Mouse (Mus musculus) liver, embryonic 16.5 days (tissue): ENCODE results near the gene Mybphl. TPM values are rescaled to one million over a fixed set of nuclear protein-coding genes. Genes with fewer than 3 reads are reported as not detected.

Source experiments
- ATAC-seq: fragments of 200-750 bp; cut with Nextera tagmentation; 2 replicates; pipeline ENCODE4 v1.8.0; 2017; ENCODE audit warnings: low read depth, mild to moderate bottlenecking, moderate number of reproducible peaks, moderate library complexity
- H3K27ac ChIP-seq: fragments of 300-500 bp; sonication (generic); 2 replicates; pipeline ENCODE4 v1.5.1; 2014; ENCODE audit warnings: mild to moderate bottlenecking, low read length
- H3K27me3 ChIP-seq: fragments of 300-500 bp; sonication (generic); 2 replicates; pipeline ENCODE4 v1.6.1; 2014; ENCODE audit warnings: low read depth, low read length, mixed read lengths; ENCODE audit not compliant: control insufficient read depth, insufficient read depth
- H3K36me3 ChIP-seq: fragments of 300-500 bp; sonication (generic); 2 replicates; pipeline ENCODE4 v1.6.1; 2014; ENCODE audit warnings: mild to moderate bottlenecking; ENCODE audit not compliant: control insufficient read depth, insufficient read depth
- H3K4me1 ChIP-seq: fragments of 300-500 bp; sonication (generic); 2 replicates; pipeline ENCODE4 v1.6.1; 2014; ENCODE audit warnings: low read depth, low read length, mixed read lengths; ENCODE audit not compliant: control insufficient read depth
- H3K4me2 ChIP-seq: fragments of 300-500 bp; sonication (generic); 2 replicates; pipeline ENCODE4 v1.6.1; 2014; ENCODE audit warnings: low read depth, low read length, mixed read lengths
- H3K4me3 ChIP-seq: fragments of 300-500 bp; sonication (generic); 2 replicates; pipeline ENCODE4 v1.5.1; 2014; ENCODE audit warnings: low read depth, mild to moderate bottlenecking, low read length
- H3K9ac ChIP-seq: fragments of 300-500 bp; sonication (generic); 2 replicates; pipeline ENCODE4 v1.6.1; 2014; ENCODE audit warnings: low read depth, low read length
- H3K9me3 ChIP-seq: fragments of 300-500 bp; sonication (generic); replicated peaks from 2 replicates; pipeline ENCODE4 v1.6.1; 2016; ENCODE audit warnings: low read length; ENCODE audit not compliant: control insufficient read depth
- whole genome bisulfite sequencing: fragments of 180-500 bp; shearing (Covaris S2); extraction: QIAGEN DNeasy Blood & Tissue Kit; methylation state at CpG from one replicate; pipeline ENCODE4 v1.1.7; 2014; ENCODE audit not compliant: insufficient replicate concordance; 5-methylcytosine and 5-hydroxymethylcytosine counted together
- polyA plus RNA-seq: library from polyadenylated mRNA; unstranded; fragments of >200 nt; fragmentation: Nextera tagmentation; extraction: Ambion mirVana; gene quantifications from 2 replicates; pipeline ENCODE4 v1.2.1, GENCODE M21; 2015

The Mybphl gene
- polyA plus RNA-seq, 1 experiment from 2014 or later: 1.0 TPM

DNA sequence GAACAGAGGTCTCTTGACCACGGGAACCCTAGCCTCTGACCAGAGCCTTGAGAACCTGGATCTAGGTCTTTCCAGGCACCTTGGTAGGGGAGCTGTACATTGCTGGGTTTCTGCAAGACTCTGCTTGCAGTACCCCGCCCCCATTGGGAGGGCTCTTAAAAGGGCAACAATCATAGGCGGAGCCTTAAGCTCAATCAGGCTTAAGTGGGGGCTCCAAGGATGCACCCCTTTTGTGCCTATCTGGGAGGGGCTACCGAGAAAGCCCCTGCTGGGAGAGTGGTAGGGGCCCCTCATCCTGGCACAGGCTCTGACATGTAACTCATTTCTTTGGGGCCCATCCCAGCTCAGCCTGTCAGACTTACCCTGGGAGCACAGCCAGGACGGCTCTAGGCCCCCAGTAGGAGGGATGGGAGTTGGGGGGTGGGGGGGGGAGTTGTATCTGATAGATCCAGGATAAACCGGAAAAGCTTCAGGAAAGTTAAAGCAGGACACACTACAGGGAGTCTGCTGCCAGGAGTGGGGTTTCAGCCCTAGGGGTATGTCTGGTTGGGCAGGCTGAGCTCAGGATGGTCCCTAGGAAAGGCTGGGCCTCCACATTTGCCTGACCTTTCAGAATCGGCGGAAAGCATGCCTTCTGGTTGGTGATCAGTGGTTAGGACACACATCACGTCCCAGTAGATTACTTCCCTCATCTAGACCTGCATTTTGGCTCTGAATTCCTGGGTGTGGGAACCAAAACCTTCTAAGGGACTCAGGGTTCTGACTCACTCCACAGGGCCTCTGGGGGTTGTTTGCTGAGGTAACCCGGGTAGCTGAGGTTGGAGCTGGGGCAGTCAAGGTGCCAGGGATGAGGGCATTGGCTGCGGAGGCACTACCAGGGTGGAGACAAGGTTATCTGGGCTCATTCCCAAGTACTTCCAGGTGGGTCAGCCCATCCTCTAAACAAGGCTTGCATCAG, 59.4 kb downstream of the Mybphl start:
- Histone ChIP-seq H3K27ac (no peak overlapping the region), H3K4me3 (no peak overlapping the region), H3K27me3 (no peaks in the 10 kb centered on the region), H3K4me2 (no peak overlapping the region), H3K9me3 (no peaks in the 10 kb centered on the region), H3K4me1 (no peaks in the 10 kb centered on the region), H3K9ac (no peak overlapping the region), H3K36me3 (peaks cover 35% of the 10 kb centered on the region)
- 0 out of 2 replicates have a peak, but pooled peaks have one; percentile 12 for ATAC-seq
- 26% methylated on average over 11 of the region's 11 CpGs for WGBS

- Histone ChIP-seq H3K27me3 (no peaks in the 10 kb centered on the region), H3K4me1 (no peaks in the 10 kb centered on the region), H3K9me3 (no peaks in the 10 kb centered on the region), H3K4me2 (no peak overlapping the region), H3K9ac (no peak overlapping the region), H3K36me3 (peaks cover 44% of the 10 kb centered on the region), H3K4me3 (no peak overlapping the region), H3K27ac (no peak overlapping the region)
- WGBS: 74% methylated on average over 7 of the region's 7 CpGs
- no peak for ATAC-seq
Measured at GRCm38 (mm10) chr3:108424944-108425623, 60.4 kb downstream of the Mybphl start.

- Histone ChIP-seq H3K27ac (no peak overlapping the region), H3K9me3 (no peaks in the 10 kb centered on the region), H3K4me3 (no peak overlapping the region), H3K36me3 (peaks cover 46% of the 10 kb centered on the region), H3K9ac (no peak overlapping the region), H3K4me2 (no peak overlapping the region), H3K4me1 (no peaks in the 10 kb centered on the region), H3K27me3 (no peaks in the 10 kb centered on the region)
- WGBS: 89% methylated on average over 6 of the region's 6 CpGs
- no peak for ATAC-seq
Measured at GRCm38 (mm10) chr3:108425624-108426018, 60.9 kb downstream of the Mybphl start.

Other genes starting within 250 kb of the Mybphl start
- gene Gnai3, start 218.8 kb upstream of the Mybphl start, polyA plus RNA-seq: 69.9 and 73.7 TPM in 2 replicates
- 0.02 TPM in 1 of 2 replicates, not detected in the other for gene Gpr61, start 210.0 kb upstream of the Mybphl start, polyA plus RNA-seq
- gene Amigo1, start 178.6 kb upstream of the Mybphl start, polyA plus RNA-seq: 0.61 and 0.64 TPM in 2 replicates
- 1.9 TPM in 2 replicates for gene Cyb561d1, start 163.7 kb upstream of the Mybphl start, polyA plus RNA-seq
- gene Atxn7l2, start 154.0 kb upstream of the Mybphl start, polyA plus RNA-seq: 2.0 and 2.1 TPM in 2 replicates
- 0.20 and 0.71 TPM in 2 replicates for gene Sypl2, start 138.3 kb upstream of the Mybphl start, polyA plus RNA-seq
- gene Psma5, start 108.0 kb upstream of the Mybphl start, polyA plus RNA-seq: 126 and 136 TPM in 2 replicates
- 1.8 and 2.5 TPM in 2 replicates for gene Sort1, start 80.8 kb upstream of the Mybphl start, polyA plus RNA-seq
- 12.0 and 12.1 TPM in 2 replicates for gene Psrc1, start 18.9 kb downstream of the Mybphl start, polyA plus RNA-seq
- 0.08 and 0.30 TPM in 2 replicates for gene Celsr2, start 50.6 kb downstream of the Mybphl start, polyA plus RNA-seq
- 72.6 and 76.8 TPM in 2 replicates for gene Sars, start 80.3 kb downstream of the Mybphl start, polyA plus RNA-seq
- gene 1700013F07Rik, start 169.2 kb downstream of the Mybphl start, polyA plus RNA-seq: not detected in 2 replicates
- 0.21 and 0.63 TPM in 2 replicates for gene 5330417C22Rik, start 171.6 kb downstream of the Mybphl start, polyA plus RNA-seq
- gene Tmem167b, start 197.6 kb downstream of the Mybphl start, polyA plus RNA-seq: 16.1 and 16.8 TPM in 2 replicates
- gene Taf13, start 206.8 kb downstream of the Mybphl start, polyA plus RNA-seq: 8.9 and 10.3 TPM in 2 replicates
- 1.4 and 1.9 TPM in 2 replicates for gene Wdr47, start 226.4 kb downstream of the Mybphl start, polyA plus RNA-seq